Mouse (Mus musculus): Measurements from ENCODE around the gene Pet100.

GRCm38 (mm10) chr8:3647561-3647960, 26.2 kb downstream of the Pet100 start:
- no peak for TF ChIP-seq CTCF (IDR thresholded peaks at IDR 0.05; ENCODE audit: low read depth)
- no peak for TF ChIP-seq EP300 (IDR thresholded peaks at IDR 0.05; ENCODE audit: low read depth)

All from liver, postnatal 0 days (tissue).